Mouse (Mus musculus): ENCODE results near the gene Cd3eap. TPM values are rescaled to one million over a fixed set of nuclear protein-coding genes. Genes with fewer than 3 reads are reported as not detected.
A peak's percentile ranks its signal among the peaks of the same experiment; 100 is the strongest.

Cd3eap gene
- total and polyA plus RNA-seq, 2 experiments from 2014 or later = 12.4 to 17.9 TPM

- ATAC-seq (no peak), DNase-seq (ENCODE audit: low spot score) (no peak)
- Histone ChIP-seq H3K4me1 (ENCODE audit: insufficient read depth, low read length) (no peaks in the 10 kb centered on the region; the same call in 1 of the 2 replicates), H3K9ac (replicated peaks; ENCODE audit: low read length) (peak overlapping the region; percentile 43; the same call in 1 of the 2 replicates), H3K9me3 (ENCODE audit: low read length) (no peaks in the 10 kb centered on the region), H3K27ac (no peak overlapping the region), H3K27me3 (ENCODE audit: insufficient read depth, low read length) (no peaks in the 10 kb centered on the region), H3K4me3 (ENCODE audit: low read length) (peak overlapping the region; percentile 45), H3K36me3 (ENCODE audit: insufficient read depth, low read length) (no peaks in the 10 kb centered on the region), H3K4me2 (ENCODE audit: low read depth, low read length) (peak overlapping the region; percentile 69)
- WGBS = 43% methylated on average over 7 of the region's 7 CpGs
- TF ChIP-seq CTCF (IDR thresholded peaks at IDR 0.05; ENCODE audit: low read depth) = no peak
Observed at GRCm38 (mm10) chr7:19320637-19321036, 38.6 kb downstream of the Cd3eap start.

GRCm38 (mm10) chr7:19319906-19320305 lies 39.4 kb downstream of the Cd3eap start:
- H3K27me3 ChIP-seq (ENCODE audit: insufficient read depth, low read length) = no peaks in the 10 kb centered on the region
- peak; percentile 96 for ATAC-seq
- no peaks in the 10 kb centered on the region for H3K36me3 ChIP-seq (ENCODE audit: insufficient read depth, low read length)
- H3K9me3 ChIP-seq (ENCODE audit: low read length) = no peaks in the 10 kb centered on the region
- peak overlapping the region; percentile 45 for H3K4me3 ChIP-seq (ENCODE audit: low read length)
- peak overlapping the region; percentile 48 for H3K27ac ChIP-seq
- H3K4me1 ChIP-seq (ENCODE audit: insufficient read depth, low read length) = no peaks in the 10 kb centered on the region; the same call in 1 of the 2 replicates
- TF ChIP-seq CTCF (IDR thresholded peaks at IDR 0.05; ENCODE audit: low read depth) = peak; percentile 38
- H3K4me2 ChIP-seq (ENCODE audit: low read depth, low read length) = peak overlapping the region; percentile 69
- H3K9ac ChIP-seq (replicated peaks; ENCODE audit: low read length) = peak overlapping the region; percentile 43
- peak; percentile 99 for DNase-seq (ENCODE audit: low spot score)
- WGBS = under 1% methylated on average over 37 of the region's 41 CpGs

- Histone ChIP-seq H3K9me3 (ENCODE audit: low read length) (no peaks in the 10 kb centered on the region), H3K4me3 (ENCODE audit: low read length) (peak overlapping the region; percentile 45), H3K36me3 (ENCODE audit: insufficient read depth, low read length) (no peaks in the 10 kb centered on the region), H3K27me3 (ENCODE audit: insufficient read depth, low read length) (no peaks in the 10 kb centered on the region), H3K9ac (replicated peaks; ENCODE audit: low read length) (peak overlapping the region; percentile 43), H3K27ac (peak overlapping the region; percentile 37; the same call in 1 of the 2 replicates), H3K4me2 (ENCODE audit: low read depth, low read length) (peak overlapping the region; percentile 69), H3K4me1 (ENCODE audit: insufficient read depth, low read length) (no peaks in the 10 kb centered on the region; the same call in 1 of the 2 replicates)
- no peak for TF ChIP-seq CTCF (IDR thresholded peaks at IDR 0.05; ENCODE audit: low read depth)
- no peak for DNase-seq (ENCODE audit: low spot score)
- ATAC-seq = peak; percentile 67
- WGBS = 14% methylated on average over 9 of the region's 9 CpGs
Observed at GRCm38 (mm10) chr7:19319458-19319857, 39.8 kb downstream of the Cd3eap start.

GRCm38 (mm10) chr7:19318676-19319075 lies 40.6 kb downstream of the Cd3eap start:
- 81% methylated on average over 7 of the region's 7 CpGs for WGBS
- H3K4me2 ChIP-seq (ENCODE audit: low read depth, low read length) = no peak overlapping the region
- no peak overlapping the region for H3K27ac ChIP-seq
- no peak for TF ChIP-seq CTCF (IDR thresholded peaks at IDR 0.05; ENCODE audit: low read depth)
- H3K9ac ChIP-seq (replicated peaks; ENCODE audit: low read length) = no peak overlapping the region
- H3K36me3 ChIP-seq (ENCODE audit: insufficient read depth, low read length) = no peaks in the 10 kb centered on the region
- no peaks in the 10 kb centered on the region; the same call in 1 of the 2 replicates for H3K4me1 ChIP-seq (ENCODE audit: insufficient read depth, low read length)
- no peak overlapping the region for H3K4me3 ChIP-seq (ENCODE audit: low read length)
- ATAC-seq (no peak), DNase-seq (ENCODE audit: low spot score) (no peak)
- H3K27me3 ChIP-seq (ENCODE audit: insufficient read depth, low read length) = no peaks in the 10 kb centered on the region
- H3K9me3 ChIP-seq (ENCODE audit: low read length) = no peaks in the 10 kb centered on the region

DNA sequence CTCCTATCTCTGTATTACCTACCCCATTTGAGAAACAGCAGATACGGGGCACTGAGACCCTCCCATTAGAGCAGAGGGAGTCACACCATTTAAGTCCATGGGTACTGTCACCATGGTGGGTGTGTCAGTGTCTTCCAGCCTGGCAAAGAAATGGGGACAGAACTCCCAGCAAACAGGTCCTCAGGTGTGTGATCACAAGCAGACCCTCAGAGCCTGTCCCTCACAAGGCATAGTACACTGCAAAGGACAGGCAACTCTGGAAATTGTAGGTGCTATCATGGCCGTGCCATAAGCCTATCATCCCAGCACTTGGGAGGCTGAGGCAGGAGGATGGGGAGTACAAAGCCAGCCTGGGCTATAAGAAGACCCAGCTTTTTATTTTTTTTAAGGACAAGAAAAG lies 41.1 kb downstream of the Cd3eap start:
- ATAC-seq = no peak
- H3K4me2 ChIP-seq (ENCODE audit: low read depth, low read length) = no peak overlapping the region
- no peak overlapping the region for H3K27ac ChIP-seq
- TF ChIP-seq CTCF (IDR thresholded peaks at IDR 0.05; ENCODE audit: low read depth) = no peak
- no peak overlapping the region for H3K4me3 ChIP-seq (ENCODE audit: low read length)
- no peaks in the 10 kb centered on the region for H3K27me3 ChIP-seq (ENCODE audit: insufficient read depth, low read length)
- H3K36me3 ChIP-seq (ENCODE audit: insufficient read depth, low read length) = no peaks in the 10 kb centered on the region
- H3K4me1 ChIP-seq (ENCODE audit: insufficient read depth, low read length) = no peaks in the 10 kb centered on the region; the same call in 1 of the 2 replicates
- no peak overlapping the region for H3K9ac ChIP-seq (replicated peaks; ENCODE audit: low read length)
- WGBS = 75% methylated on average over 2 of the region's 2 CpGs
- DNase-seq (ENCODE audit: low spot score) = no peak
- no peaks in the 10 kb centered on the region for H3K9me3 ChIP-seq (ENCODE audit: low read length)

DNA sequence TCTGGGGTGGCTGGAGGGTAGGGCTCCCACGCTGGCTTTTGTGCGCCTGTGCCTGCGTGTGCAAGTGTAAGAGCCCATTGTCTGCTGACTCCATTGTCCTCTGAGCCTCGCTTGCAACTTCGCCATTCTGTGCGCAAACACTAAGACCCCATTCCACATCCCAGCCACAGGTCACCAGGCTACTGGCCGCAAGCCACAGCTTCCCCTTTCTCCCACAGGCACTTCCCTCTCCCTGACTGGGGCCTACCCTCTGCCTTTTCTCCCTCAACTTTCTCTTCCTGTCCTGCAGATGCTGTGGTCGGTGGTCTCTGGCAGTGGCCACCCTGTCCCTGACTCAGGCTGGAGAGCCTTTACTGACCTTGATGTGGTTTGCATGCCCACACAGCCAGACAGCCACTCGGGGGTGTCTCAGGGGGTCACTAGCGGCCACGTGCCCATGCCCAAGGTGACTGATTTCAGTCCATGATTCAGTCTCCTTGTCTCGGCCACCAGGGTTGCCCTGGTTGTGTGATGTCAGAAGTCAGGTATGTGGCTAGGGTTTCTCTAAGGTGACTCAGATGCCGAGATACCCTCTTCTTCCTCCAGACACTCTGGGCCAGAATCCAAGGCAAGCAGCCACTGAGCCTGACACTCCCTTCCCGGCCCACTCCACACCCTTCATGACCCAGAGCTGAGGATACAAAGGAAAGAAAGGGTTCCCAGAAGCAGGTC lies 42.7 kb downstream of the Cd3eap start:
- H3K9me3 ChIP-seq (ENCODE audit: low read length) = no peaks in the 10 kb centered on the region
- no peak overlapping the region for H3K27ac ChIP-seq
- no peak for ATAC-seq
- TF ChIP-seq CTCF (IDR thresholded peaks at IDR 0.05; ENCODE audit: low read depth) = no peak
- H3K4me1 ChIP-seq (ENCODE audit: insufficient read depth, low read length) = no peaks in the 10 kb centered on the region; the same call in 1 of the 2 replicates
- no peak overlapping the region for H3K4me3 ChIP-seq (ENCODE audit: low read length)
- no peaks in the 10 kb centered on the region for H3K36me3 ChIP-seq (ENCODE audit: insufficient read depth, low read length)
- no peak overlapping the region for H3K4me2 ChIP-seq (ENCODE audit: low read depth, low read length)
- 36% methylated on average over 14 of the region's 14 CpGs for WGBS
- no peaks in the 10 kb centered on the region for H3K27me3 ChIP-seq (ENCODE audit: insufficient read depth, low read length)
- H3K9ac ChIP-seq (replicated peaks; ENCODE audit: low read length) = no peak overlapping the region
- DNase-seq (ENCODE audit: low spot score) = no peak

DNA sequence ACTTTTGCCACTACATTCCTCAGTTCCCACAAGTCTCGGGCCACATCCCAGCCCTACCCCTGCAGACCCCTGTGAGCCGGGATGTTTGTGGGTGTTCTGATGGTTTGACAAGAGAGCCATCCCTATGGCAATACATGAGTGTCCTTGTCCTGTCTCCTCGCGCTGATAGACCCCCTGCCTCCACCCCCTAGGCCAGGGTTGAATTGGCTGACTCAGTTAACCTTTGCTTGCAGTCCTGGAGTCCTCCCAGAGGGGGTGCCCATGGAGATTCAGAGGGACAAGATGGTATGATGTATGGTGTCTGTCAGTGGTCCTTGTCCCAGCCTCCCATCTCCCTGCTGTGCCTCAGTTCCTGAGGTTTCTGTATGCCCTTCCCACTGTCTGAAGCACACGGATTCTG lies 45.2 kb downstream of the Cd3eap start:
- H3K27ac ChIP-seq = no peak overlapping the region
- WGBS = 48% methylated on average over 5 of the region's 5 CpGs

More for the DNA sequence above, 45.2 kb downstream of the Cd3eap start:
- Histone ChIP-seq H3K36me3 (ENCODE audit: insufficient read depth, low read length) (no peaks in the 10 kb centered on the region), H3K4me1 (ENCODE audit: insufficient read depth, low read length) (no peaks in the 10 kb centered on the region), H3K9ac (replicated peaks; ENCODE audit: low read length) (no peak overlapping the region), H3K9me3 (ENCODE audit: low read length) (no peaks in the 10 kb centered on the region), H3K4me3 (ENCODE audit: low read length) (no peak overlapping the region), H3K27me3 (ENCODE audit: insufficient read depth, low read length) (no peaks in the 10 kb centered on the region), H3K4me2 (ENCODE audit: low read depth, low read length) (no peak overlapping the region)
- ATAC-seq = no peak
- no peak for DNase-seq (ENCODE audit: low spot score)
- no peak for TF ChIP-seq CTCF (IDR thresholded peaks at IDR 0.05; ENCODE audit: low read depth)

Data from hindbrain, postnatal 0 days (tissue).